Mouse (Mus musculus): Measurements from ENCODE around the gene Lrrc63. TPM values are rescaled to one million over a fixed set of nuclear protein-coding genes. Genes with fewer than 3 reads are reported as not detected.

Gene Lrrc63
- total RNA-seq, 4 experiments from 2014 or later: not detected

DNA sequence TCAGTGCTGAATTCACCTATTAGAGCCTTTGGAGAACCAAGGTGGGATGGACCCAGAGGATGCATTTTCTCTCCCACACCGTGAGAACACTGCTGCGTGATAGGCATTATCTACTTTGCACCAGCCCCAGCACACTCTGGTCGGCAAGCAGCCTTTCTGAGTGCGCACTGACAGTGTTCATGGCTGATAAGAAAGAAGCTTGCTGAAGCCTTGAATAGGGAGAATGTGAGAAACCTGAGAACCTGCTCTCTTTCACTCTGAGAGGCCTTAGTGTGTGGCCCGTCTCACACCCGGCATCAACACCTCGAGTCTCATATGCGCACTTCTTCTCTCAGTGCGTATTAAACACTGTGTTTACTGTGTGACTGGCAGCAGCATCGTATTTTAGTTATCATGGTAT lies 7.8 kb upstream of the Lrrc63 start:
- no peak for DNase-seq (ENCODE audit: low spot score in 2 of 2)

DNA sequence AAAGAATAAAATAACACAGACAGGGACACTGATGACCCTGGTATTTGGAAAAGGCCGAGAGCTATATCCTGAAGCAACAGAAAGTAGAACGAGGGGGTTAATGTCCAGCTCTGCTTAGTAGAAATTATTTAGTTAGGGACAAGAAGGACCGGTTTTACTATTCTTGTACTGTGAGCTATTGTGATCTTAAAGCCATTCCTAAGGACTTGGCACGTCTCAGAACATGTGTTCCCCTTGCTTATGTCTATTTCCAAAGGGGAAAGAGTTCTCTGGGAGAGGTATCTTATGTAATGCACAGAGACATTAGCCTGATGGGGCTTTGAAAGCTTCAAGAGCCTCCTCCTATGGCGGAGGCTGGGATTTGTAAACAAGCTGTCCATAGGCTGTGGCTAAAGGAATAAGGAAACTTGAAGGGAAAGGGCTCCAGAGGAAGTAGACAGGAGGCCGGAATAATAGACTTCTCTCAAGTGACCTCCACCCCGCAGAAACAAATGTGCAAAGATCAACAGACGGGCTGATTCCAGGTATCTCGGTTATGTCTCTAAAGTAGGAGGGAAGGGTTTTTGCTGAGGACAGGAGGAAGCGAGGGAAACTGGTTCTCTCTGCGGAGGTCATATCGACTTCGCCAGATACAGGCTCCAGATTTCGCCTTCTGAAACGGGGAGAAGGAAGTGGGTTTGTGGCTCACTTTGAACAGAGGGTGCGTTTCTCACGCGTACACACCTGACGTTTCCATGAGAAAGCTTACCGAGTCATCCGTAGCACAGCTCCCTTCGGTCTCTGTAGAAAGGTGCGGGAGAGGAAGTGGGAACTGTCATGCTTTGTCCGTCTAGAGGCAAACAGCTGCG lies 5.7 kb upstream of the Lrrc63 start:
- no peak for DNase-seq (ENCODE audit: low spot score in 2 of 2)

DNA sequence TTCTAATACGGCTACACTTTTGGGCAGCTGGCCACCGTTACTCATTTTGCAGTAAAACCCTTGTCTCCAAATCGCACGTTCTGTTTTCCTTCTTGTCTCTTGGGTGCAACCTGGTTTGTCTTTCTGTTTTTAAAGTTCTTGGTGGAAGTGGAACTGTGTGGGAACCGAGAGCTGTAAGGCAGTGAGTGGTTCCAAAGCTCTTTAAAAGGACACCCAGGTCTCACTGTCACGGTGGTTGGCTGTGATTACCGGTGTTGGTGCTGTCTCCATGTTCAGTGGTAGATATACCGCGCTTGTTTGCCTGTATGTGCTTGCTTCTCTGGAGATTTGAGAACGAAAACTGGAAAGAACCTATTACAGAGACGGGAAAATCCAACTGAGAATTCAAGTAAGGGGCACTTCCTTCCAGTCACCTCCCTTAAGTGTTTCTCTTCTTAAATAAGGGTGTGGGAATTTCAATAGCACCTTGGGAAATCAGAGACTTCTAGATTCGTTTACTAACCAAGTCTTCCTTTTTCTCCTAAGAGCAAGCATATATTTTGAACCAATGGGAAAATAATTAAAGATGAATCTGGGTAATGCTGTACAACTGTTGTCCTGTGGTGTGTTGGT lies 749 bp upstream of the Lrrc63 start:
- no peak for DNase-seq (ENCODE audit: low spot score in 2 of 2)

DNA sequence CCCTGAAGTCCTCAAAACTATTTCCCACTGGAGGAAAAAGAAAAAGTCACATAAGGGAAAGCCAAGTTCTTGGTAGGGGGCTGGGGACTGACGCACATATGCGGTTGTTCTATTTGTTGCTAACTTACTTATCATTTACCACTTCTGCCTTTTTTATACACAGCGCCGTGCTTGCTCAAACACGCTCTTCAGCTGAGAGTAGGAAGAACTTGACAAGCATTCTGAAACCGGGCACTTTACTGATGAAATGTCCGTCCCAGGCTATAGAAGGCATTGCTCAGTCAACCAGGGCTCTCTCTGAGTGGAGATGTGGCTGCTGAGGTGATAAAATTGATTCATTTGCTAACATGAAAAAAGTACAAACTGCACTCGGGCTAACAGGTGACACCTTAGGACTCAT lies 9.0 kb downstream of the Lrrc63 start:
- DNase-seq (ENCODE audit: low spot score in 2 of 2): no peak

DNA sequence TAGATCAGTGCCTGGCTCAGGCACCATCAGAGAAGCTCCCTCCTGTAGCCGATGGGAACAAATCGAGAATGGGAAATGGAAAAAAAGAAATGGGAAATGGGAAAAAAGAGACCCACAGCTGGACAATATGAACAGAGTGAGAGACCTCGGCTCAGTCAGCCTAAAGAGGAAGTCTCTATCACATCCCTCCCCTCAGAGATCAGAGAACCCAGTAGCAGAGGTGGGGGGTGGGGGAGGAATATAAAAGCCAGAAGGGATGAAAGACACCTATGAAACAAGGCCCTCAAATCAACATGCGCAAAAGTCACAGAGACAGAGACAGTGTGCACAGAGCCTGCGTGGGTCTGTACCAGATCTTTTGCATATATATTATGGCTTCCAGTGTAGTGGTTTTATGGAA lies 27.7 kb downstream of the Lrrc63 start:
- DNase-seq (ENCODE audit: low spot score in 2 of 2): no peak

DNA sequence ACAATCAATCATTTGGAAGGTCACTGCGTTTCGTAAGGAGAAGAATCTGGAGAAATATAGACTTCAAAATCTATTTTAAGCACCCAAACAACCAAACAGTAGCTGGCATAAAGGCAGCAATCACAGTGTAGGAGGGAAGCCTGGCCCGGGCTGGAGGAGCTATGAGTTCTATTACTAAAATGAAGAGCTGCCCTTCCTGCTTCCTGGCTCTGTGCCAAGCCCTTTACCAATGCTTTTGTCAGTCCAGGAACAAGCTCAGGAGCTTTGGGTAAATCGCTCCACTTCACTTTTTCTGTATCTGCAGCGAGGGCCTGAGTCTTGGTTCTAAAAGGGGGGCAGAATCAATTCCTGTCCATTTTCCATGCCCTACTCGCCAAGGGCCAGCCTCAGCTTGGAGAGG lies 52.7 kb downstream of the Lrrc63 start:
- no peak for DNase-seq (ENCODE audit: low spot score in 2 of 2)

DNA sequence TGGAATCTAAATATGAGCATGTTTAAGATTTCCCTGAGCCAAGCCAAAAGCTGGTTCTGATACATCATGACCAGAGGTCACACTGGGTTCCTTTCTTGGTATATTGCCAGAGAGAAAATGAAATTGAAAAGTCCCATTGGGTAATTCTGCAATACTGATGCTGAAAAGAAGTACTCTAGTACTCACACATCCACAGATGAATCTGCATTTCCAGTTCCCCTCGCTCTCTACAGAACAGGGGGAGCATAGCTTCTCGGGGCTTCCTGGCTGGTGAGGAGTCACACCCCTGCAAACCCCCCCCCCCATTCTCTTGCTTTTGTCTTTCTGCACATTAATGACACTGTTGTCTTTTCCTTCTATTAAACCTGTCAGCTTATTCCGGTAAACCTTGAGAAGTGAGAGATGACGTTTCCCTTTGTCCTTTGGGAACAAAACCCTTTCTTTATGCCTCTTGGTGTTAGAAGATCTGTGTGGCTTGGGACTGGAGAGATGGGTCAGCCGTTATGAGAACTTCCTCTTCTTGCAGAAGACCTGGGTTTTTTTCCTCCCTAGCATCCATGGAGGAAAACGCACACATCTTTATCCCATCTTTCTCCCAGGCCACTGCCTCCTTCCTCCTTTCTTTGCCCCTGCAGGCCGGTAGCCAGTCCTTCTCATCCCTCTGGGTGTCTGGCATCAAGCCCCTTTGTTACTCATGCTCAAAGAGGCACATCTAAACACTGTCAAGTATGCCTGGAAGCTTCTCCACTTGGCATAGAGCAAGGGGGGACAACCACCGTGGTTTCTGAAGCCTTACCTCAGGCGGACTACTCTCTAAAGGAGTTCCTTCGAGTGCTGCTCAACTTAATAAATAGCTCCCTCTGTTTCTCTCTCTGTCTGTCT lies 55.1 kb downstream of the Lrrc63 start:
- no peak for DNase-seq (ENCODE audit: low spot score in 2 of 2)

DNA sequence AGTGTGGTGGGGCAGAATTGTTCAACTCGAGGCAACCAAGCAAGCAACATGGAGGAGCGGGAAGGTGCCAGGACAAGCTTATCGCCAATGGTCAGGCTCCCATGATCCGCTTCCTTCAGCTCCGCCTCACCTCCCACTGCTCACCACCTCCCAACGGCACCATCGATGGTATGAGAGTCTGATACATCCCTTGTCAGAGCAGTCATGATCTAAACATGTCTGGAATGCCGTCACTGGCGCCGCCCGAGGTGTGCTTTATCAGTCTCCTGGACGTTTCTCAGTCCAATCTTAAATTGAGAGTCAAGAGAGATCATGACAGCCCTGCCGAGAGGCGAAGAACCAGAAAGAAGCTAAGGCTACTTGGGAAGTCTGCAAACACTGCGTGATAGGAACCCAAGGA lies 59.6 kb downstream of the Lrrc63 start:
- no peak for DNase-seq (ENCODE audit: low spot score in 2 of 2)

DNA sequence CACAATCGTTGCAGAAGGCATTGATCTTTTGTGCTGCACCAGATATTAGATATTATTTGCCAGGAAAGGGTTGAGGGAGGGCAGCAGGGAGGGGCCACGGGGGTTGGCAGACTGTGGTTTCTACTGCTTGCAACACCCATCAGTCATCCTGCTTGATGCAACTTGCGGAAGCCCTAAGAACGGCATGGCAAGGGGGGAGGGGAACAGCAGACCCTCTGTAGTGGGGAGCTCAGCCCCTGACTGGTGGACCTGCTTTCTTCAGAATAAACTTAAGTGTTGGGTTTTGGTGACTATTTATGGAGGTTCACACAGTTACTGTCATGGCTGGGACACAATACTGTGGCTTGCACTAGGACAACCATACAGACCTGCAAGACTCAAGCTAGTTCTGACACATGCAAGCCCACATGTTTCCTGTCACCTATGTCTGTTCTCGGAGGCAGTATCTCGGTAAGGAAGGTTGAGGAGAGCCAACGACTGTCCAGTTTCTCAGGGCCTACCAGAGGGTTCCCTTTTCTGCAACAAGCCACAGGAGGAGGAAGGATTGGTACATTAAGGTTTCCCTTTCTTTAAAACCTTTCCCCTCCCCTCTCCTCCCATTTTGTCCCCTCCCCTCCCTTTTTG lies 61.2 kb downstream of the Lrrc63 start:
- no peak for DNase-seq (ENCODE audit: low spot score in 2 of 2)

DNA sequence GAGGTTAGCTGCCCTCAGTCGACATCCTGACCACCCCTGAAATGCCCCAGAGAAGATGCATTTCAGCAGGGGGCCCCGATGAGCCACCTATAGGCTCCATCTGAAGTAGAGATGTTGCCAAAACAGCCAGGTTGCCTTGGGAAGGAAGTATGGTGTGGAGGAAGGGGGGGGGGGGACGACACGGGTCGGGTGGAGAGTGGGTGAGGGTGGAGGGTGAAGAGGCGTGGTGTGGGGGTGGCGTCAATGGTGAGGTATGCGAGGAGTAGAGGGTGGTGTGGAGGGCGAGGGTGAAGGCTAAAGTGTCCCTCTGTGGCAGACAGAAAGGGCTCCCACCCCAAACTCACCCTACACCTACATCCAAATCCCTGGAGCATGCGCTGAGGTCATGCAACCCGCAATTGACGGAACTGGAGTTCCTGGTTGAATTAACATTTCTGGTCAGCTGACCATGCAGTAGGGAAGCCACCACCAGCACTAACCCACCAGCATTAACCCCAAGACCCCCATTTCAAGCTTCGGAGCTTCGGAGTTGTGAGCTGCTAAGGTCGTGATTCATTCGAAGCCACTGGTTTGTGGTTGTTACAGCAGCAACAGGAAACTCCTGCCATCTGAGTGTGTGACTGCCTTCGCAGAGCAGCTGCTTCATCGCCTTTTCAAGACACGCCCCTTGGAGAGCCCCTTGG lies 62.1 kb downstream of the Lrrc63 start:
- no peak for DNase-seq (ENCODE audit: low spot score in 2 of 2)

DNA sequence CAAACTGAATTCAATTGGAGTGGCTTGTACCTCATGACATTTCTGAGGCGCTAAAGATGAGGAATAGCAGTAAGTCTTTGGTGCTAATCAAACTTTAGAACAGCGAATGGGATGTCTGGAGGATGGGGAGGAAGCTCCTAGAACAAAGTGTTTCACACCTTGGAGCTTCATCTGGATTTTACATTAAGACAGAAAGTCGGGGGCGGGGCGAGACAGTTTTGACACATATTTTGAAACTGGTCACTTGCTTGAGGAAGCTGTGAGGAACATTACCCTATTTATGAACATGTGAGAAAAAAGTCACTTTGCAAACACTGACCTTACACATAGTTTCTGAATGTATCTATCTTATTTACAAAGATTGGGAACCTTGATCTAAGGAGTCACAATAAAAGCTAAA lies 65.5 kb downstream of the Lrrc63 start:
- no peak for DNase-seq (ENCODE audit: low spot score in 2 of 2)

DNA sequence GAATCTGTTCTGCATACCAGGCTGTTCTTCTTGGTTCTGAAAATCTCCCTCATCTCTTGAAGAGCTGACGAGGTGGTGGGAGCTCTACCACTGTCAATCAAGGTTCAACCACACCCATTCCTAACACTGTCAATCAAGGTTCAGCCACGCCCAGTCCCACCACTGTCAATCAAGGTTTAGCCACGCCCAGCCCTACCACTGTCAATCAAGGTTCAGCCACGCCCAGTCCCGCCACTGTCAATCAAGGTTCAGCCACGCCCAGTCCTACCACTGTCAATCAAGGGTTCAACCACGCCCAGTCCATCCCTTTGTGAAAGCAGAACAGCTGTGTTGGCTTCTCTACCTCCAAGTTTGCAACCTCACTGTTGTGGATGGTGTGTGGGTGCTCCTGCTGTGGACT lies 66.2 kb downstream of the Lrrc63 start:
- no peak for DNase-seq (ENCODE audit: low spot score in 2 of 2)

DNA sequence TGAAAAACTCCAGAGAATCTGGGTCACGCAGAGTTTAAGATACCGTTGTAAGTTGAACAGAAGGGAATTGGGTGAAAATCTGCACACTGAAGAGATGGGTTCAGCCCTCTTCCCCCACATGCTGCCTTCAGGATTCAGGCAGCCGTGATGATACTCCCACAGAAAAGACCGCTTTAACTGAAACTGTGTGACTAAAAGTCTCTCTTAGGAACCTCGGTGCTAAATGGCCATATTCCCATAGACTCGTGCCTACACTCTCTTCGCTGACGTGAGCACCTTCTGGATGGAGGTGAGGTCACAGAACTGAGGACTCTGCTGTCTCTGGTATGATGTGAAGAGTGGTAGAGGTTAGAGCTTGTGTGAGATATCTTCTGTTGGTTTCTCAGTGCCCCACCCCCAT lies 66.7 kb downstream of the Lrrc63 start:
- DNase-seq (ENCODE audit: low spot score in 2 of 2): no peak

DNA sequence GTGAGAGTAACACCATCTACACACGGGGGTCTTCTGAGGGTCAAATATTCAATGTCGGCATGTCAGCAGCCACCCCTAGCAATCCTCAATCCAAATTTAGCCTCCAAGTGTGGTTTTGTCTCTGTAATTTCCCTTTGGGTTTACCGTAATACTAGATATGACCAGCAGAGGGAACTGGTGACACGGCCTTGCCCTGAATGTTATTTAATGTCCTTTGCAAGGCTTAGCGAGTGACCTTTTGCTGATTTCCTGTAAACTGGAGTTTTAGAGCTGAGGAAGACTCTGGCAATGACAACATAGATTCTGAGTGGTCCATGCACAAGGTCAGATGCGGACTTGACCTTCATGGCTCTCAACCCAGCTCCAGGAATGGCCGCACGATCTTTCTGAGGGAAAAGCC lies 70.1 kb downstream of the Lrrc63 start:
- DNase-seq (ENCODE audit: low spot score in 2 of 2): no peak

DNA sequence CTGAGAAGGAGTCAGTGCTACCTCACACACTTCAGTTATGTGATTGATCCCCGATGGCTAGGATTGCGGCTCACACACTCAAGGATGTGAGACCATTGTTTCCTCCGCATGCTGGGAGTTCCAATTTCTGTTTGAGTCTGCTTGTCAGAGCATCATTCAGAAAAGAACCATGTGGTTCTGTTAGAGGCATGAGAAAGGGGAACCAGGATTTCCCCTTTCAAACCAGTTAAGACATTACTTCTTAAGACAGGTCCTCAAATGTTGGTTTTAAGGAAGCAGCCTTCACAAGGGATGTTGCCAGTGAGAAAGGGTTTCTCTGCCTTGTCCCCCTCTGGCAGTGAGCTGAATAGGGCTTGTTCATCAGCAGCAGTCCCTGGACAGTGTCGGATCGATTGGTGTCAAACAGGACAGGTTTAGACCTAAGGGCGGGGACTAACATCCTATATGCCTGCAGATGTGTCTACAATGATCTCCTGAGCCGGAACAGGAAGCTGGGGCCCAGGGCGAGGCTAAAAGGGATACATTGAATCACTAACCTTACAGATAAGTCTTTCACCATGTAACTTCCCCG lies 73.7 kb downstream of the Lrrc63 start:
- DNase-seq (ENCODE audit: low spot score in 2 of 2): no peak

DNA sequence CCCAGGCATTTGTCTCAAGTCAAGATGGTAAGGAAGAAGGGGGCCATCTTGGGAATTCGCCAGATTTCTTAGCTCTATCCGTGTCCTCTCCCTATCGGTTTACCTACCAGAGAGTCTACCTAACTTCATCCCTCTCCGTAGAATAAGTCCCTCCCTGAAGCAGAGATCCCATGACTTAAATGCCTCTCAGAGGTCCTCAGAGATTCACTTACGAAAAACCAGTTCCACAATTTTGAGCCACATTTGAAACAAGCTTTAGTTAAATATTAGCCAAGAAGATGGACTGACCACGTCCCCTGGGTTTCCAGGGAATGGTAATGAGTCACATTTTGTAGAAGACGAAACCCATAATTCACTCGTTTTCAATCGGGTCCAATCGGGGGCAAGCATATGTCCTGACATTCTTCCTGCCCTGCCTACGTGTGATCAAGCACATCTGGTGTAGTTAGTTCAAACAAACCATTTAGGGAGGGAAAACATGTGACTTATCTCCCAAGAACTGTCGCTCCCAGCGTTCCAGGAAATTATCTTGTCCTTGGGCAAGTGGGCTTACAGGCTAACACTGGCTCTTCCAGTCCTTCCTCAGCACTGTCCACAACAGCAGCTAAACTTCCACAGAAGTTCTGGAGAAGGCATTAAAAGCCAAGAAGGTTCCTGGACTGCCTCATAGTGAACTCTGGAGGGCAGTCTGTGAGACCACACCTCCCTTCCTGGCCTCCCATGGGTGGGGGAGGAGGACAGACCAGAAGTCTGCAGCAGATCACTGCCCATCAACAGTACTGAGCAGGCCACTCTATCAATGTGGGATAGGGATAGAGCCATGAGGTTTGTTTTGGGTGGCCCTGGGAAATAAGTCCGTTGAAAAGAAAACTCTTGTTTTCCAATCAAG lies 76.0 kb downstream of the Lrrc63 start:
- DNase-seq (ENCODE audit: low spot score in 2 of 2): no peak

DNA sequence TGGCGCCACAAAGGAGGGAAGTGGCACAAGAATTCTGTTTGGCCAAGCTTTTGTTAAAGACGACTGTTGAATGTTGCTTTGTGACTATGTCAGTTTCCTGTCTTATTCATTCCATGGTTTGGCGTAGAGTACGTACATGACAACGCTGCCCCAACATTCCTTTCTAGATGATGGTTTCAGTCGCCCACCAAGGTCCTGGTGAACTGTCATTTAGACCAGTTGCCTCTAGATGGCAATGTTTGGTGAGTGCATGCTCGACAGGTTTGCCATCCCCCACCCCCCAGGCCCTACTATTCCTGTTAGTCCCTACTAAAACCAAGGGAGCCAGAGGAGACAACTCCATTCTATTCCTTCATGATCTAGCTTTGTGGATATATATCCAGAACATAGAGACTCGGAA lies 78.2 kb downstream of the Lrrc63 start:
- DNase-seq (ENCODE audit: low spot score in 2 of 2): no peak

DNA sequence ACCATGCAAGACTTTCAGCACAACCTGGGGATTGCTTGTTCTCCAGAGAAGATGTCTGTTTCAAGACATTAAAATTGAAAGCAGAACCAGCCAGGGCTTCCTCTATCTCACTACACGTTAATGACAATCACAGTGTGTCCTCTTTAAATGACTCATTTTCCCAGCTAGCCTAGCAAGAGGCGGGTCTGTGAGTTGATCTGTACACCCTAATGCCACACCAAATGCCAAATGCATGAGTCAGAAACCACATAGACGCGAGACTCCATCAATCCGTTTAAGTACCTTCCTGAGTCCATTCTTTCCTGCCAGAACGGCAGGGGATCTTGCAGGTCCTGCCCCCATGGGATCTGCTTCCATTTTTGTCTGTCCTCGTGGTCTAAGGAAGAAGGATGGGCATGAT lies 85.5 kb downstream of the Lrrc63 start:
- no peak for DNase-seq (ENCODE audit: low spot score in 2 of 2)

DNA sequence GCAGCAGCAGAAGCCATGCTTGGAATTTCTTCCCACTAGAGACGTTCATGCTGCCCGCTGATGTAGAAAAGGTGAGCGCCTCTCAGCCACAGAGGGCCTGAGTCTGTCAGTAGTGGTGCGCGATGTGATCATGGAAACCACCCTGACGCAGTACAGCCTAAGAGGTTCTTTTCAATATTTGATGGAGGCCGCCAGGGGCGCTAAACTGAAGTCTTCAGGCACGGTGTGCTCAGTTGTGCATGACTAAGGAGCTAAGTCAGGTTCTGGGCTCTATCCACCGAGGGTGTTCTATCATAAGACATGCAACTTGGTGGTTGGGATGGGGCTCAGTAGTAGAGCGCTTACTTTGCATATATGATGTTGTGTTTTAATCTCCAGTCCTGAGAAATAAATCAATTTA lies 95.2 kb downstream of the Lrrc63 start:
- DNase-seq (ENCODE audit: low spot score in 2 of 2): no peak
